Mouse (Mus musculus): ENCODE data around the gene Wdr62. TPM values are rescaled to one million over a fixed set of nuclear protein-coding genes. Genes with fewer than 3 reads are reported as not detected.

Wdr62 gene
- polyA plus RNA-seq, 1 experiment from 2014 or later, result 5.2 TPM

DNA sequence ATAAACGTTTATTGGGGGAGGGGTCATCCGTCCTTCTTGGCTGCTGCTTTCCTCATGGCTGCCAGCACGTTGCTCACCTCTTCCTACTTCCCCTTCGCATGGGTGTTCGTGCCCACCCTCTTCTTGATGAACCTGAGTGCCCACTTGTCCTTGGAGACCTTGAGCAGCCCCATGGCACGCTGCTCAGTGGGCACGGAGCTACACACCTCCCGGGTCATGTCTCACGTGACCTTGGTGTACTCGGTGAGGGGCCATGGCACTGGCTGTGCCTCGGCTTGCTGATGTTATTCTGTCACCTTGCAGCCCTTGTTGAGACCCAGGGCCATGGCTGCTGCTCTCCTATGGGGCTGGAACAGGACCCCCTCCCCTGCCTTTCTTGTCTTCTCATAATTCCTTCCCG, 29.9 kb upstream of the Wdr62 start:
- H3K27ac ChIP-seq (replicated peaks; ENCODE audit: low read depth, low read length), result no peak overlapping the region
- H3K9ac ChIP-seq (replicated peaks; ENCODE audit: low read length), result no peak overlapping the region
- no peaks in the 10 kb centered on the region; the same call in 1 of the 2 replicates for H3K36me3 ChIP-seq (replicated peaks; ENCODE audit: control insufficient read depth, insufficient read depth, low read depth, low read length)
- no peak for ATAC-seq (replicated peaks; ENCODE audit: insufficient number of reproducible peaks, low FRiP score, low TSS enrichment, low read depth)
- no peak for DNase-seq (ENCODE audit: low spot score)
- no peaks in the 10 kb centered on the region for H3K27me3 ChIP-seq (ENCODE audit: control insufficient read depth, insufficient read depth, low read length)
- no peak overlapping the region for H3K4me2 ChIP-seq (ENCODE audit: low read depth, low read length)
- H3K9me3 ChIP-seq (replicated peaks; ENCODE audit: control insufficient read depth, low read length), result no peaks in the 10 kb centered on the region
- no peaks in the 10 kb centered on the region for H3K4me1 ChIP-seq (ENCODE audit: control insufficient read depth, insufficient read depth, low read length)
- WGBS, result 86% methylated on average over 12 of the region's 12 CpGs
- H3K4me3 ChIP-seq (ENCODE audit: low read depth, low read length), result no peak overlapping the region

DNA sequence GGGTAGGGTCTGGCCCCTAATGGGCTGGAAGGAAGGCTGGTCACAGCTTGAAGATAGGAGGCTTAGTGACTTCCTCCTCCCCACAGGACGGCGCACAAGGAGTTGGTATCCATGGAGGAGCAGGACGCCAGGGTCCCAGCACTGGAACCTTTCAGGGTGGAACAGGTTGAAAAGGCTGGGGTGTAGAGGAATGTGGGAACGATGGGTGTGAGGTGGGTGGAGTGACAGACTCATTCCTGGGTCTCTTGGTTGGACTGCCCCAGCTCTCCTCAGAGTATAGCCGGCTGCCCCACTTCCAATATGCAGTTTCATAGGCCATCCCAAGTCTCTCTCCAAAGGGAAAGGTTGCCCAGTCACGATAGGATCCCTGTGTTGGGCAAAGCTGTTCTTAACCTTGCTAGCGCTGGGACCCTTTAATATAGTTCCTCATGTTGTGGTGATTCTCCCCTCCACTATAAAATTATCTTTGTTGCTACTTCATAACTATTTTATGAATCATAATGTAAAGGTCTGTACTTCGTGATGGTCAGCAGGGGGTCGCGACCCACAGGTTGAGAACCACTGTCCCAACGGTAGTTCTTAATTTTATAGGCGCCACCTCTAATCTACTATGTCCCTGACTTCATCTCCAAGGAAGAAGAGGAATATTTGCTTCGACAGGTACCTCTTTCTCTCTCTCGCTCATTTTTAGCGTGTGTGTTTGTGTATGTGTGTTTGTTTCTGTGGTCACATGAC, 29.3 kb upstream of the Wdr62 start:
- ATAC-seq (replicated peaks; ENCODE audit: insufficient number of reproducible peaks, low FRiP score, low TSS enrichment, low read depth), result no peak
- Histone ChIP-seq H3K27me3 (ENCODE audit: control insufficient read depth, insufficient read depth, low read length) (no peaks in the 10 kb centered on the region), H3K9me3 (replicated peaks; ENCODE audit: control insufficient read depth, low read length) (no peaks in the 10 kb centered on the region), H3K4me1 (ENCODE audit: control insufficient read depth, insufficient read depth, low read length) (no peaks in the 10 kb centered on the region), H3K9ac (replicated peaks; ENCODE audit: low read length) (peak overlapping the region; percentile 54), H3K27ac (replicated peaks; ENCODE audit: low read depth, low read length) (no peak overlapping the region), H3K4me3 (ENCODE audit: low read depth, low read length) (peak overlapping the region; percentile 51), H3K36me3 (replicated peaks; ENCODE audit: control insufficient read depth, insufficient read depth, low read depth, low read length) (no peaks in the 10 kb centered on the region; the same call in 1 of the 2 replicates), H3K4me2 (ENCODE audit: low read depth, low read length) (peak overlapping the region; percentile 77)
- no peak for DNase-seq (ENCODE audit: low spot score)
- WGBS, result 61% methylated on average over 15 of the region's 15 CpGs

DNA sequence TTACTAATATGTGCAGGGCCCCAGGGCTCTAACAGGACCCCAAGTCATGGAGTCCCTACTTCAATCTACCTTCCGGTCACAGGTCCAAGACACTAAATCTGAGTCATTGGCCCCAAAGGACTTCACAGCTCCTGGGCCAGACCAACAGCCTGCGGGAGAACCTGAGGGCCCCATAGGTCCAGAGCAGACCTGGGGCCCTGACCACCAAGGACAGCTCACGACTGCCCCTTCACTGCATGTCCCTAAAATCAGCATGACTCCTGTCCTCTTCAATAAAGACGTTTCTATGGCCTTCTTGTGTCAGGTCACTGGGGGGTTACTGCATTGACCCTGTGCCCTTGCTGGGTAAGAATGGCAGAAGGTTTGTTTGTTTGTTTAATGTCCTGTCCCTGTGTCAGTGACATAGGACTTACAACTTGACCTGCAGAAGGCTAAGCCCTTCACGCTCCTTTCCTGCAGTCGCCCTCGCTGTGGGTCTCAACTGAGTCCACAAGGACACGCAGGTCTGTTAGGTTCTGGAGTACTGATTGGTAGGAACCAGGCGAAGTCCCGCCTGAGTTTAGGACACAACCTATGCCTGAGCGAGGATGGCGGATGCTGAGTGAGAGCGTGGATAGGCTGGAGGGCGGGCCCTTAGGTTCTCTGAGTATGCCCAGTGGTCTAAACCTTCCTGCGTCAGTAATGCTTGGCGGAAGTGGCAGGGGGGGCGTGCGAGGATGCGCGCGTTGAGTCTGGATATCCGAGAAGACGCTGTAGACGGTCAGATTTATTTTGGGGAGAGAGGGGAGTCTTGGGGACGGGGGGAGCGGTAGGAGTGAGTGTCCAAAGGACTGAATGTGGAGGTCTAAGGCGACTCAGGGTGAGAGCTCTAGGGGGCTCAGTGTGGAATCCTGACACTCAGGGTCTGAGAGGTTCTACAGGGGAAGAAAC, 28.1 kb upstream of the Wdr62 start, which contains the start of gene Alkbh6:
Gene Alkbh6 (plus strand): TSS at position 642 of the 930 bp plus-strand sequence.
- Histone ChIP-seq H3K9me3 (replicated peaks; ENCODE audit: control insufficient read depth, low read length) (no peaks in the 10 kb centered on the region), H3K9ac (replicated peaks; ENCODE audit: low read length) (peak within 1 kb of the TSS; percentile 54), H3K27me3 (ENCODE audit: control insufficient read depth, insufficient read depth, low read length) (no peaks in the 10 kb centered on the region), H3K4me2 (ENCODE audit: low read depth, low read length) (peak within 1 kb of the TSS; percentile 77), H3K4me3 (ENCODE audit: low read depth, low read length) (peak within 1 kb of the TSS; percentile 51), H3K36me3 (replicated peaks; ENCODE audit: control insufficient read depth, insufficient read depth, low read depth, low read length) (peaks cover 7% of the 10 kb centered on the region), H3K4me1 (ENCODE audit: control insufficient read depth, insufficient read depth, low read length) (no peaks in the 10 kb centered on the region), H3K27ac (replicated peaks; ENCODE audit: low read depth, low read length) (no peak within 1 kb of the TSS)
- 4% methylated on average over 27 of the region's 27 CpGs for WGBS
- ATAC-seq (replicated peaks; ENCODE audit: insufficient number of reproducible peaks, low FRiP score, low TSS enrichment, low read depth), result peak; percentile 100
- DNase-seq (ENCODE audit: low spot score), result peak; percentile 96

DNA sequence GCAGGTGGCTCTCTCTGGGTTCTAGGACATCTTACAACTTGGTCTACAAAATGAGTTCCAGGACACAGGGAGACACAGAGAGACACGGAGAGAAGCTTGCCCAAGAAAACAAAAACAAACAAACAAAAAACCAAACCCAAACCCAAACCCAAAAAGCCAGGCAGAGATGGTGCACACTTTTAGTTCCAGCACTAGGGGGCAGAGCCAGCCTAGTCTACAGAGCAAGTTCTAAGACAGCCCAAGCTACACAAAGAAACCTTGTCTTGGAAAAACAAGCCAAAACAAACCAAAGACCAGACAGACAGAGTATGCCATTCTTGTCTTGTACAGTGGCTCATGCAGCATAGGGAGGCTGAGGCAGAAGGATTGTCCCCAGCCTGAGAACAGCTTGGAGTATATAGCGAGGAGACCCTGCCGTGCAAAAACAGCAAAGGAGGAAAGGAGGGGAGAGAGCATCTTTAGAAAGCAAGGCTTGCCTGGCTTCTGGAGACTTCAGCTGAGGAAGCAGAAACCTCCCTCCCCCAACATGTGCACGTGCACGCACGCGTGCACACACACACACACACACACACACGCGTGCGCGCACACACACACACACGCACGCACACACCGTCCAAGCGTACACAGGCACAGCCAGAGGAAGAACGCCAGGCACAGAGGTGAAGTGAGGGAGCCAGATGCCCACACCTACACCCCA, 26.0 kb upstream of the Wdr62 start:
- no peak overlapping the region for H3K4me2 ChIP-seq (ENCODE audit: low read depth, low read length)
- H3K9me3 ChIP-seq (replicated peaks; ENCODE audit: control insufficient read depth, low read length), result no peaks in the 10 kb centered on the region
- ATAC-seq (replicated peaks; ENCODE audit: insufficient number of reproducible peaks, low FRiP score, low TSS enrichment, low read depth) (no peak), DNase-seq (ENCODE audit: low spot score) (peak; percentile 27)
- peaks cover 16% of the 10 kb centered on the region for H3K36me3 ChIP-seq (replicated peaks; ENCODE audit: control insufficient read depth, insufficient read depth, low read depth, low read length)
- H3K9ac ChIP-seq (replicated peaks; ENCODE audit: low read length), result no peak overlapping the region
- H3K27ac ChIP-seq (replicated peaks; ENCODE audit: low read depth, low read length), result no peak overlapping the region
- no peaks in the 10 kb centered on the region for H3K4me1 ChIP-seq (ENCODE audit: control insufficient read depth, insufficient read depth, low read length)
- 89% methylated on average over 16 of the region's 16 CpGs for WGBS
- H3K27me3 ChIP-seq (ENCODE audit: control insufficient read depth, insufficient read depth, low read length), result no peaks in the 10 kb centered on the region
- no peak overlapping the region for H3K4me3 ChIP-seq (ENCODE audit: low read depth, low read length)

DNA sequence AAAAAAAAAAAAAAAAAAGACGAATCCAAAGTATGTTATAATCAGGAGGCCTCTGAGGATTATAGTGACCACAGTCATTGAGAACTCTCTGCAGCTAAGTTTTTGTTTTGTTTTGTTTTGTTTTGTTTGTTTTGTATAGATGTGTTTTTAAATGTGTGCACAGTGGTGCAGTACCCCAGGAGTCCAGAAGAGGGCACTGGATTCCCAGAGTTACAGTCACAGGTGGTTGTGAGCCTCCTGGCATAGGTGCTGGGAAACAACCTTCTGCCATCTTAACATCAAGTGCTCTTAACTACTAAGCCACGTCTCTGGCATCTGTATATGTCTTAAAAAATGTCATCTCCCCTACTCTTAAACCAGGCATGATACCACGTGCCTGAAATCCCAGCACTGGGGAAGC, 20.7 kb upstream of the Wdr62 start:
- Histone ChIP-seq H3K9ac (replicated peaks; ENCODE audit: low read length) (no peak overlapping the region), H3K4me1 (ENCODE audit: control insufficient read depth, insufficient read depth, low read length) (no peaks in the 10 kb centered on the region), H3K4me2 (ENCODE audit: low read depth, low read length) (no peak overlapping the region), H3K36me3 (replicated peaks; ENCODE audit: control insufficient read depth, insufficient read depth, low read depth, low read length) (peaks cover 22% of the 10 kb centered on the region), H3K27ac (replicated peaks; ENCODE audit: low read depth, low read length) (no peak overlapping the region), H3K27me3 (ENCODE audit: control insufficient read depth, insufficient read depth, low read length) (no peaks in the 10 kb centered on the region), H3K9me3 (replicated peaks; ENCODE audit: control insufficient read depth, low read length) (no peaks in the 10 kb centered on the region), H3K4me3 (ENCODE audit: low read depth, low read length) (no peak overlapping the region)
- WGBS, result 54% methylated on average over 3 of the region's 3 CpGs
- ATAC-seq (replicated peaks; ENCODE audit: insufficient number of reproducible peaks, low FRiP score, low TSS enrichment, low read depth) (no peak), DNase-seq (ENCODE audit: low spot score) (peak; percentile 43)

DNA sequence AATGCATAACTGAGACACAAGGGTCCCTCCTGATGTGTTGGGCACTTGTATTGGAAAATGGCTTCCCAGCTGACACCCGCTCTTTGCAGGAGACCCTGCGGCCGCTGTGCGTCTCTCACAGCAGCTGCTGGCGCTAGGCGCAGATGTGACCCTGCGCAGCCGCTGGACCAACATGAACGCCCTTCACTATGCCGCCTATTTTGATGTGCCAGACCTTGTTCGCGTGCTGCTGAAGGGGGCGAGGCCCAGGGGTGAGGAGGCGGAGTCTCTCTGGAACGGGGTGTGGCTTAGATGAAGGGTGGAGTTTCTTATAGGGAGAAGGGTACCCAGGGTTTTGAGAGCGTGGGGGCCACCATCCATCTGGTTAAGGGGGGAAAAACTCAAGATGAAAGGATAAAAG, 17.0 kb upstream of the Wdr62 start:
- Histone ChIP-seq H3K4me3 (ENCODE audit: low read depth, low read length) (no peak overlapping the region), H3K27me3 (ENCODE audit: control insufficient read depth, insufficient read depth, low read length) (no peaks in the 10 kb centered on the region), H3K4me1 (ENCODE audit: control insufficient read depth, insufficient read depth, low read length) (no peaks in the 10 kb centered on the region), H3K9me3 (replicated peaks; ENCODE audit: control insufficient read depth, low read length) (no peaks in the 10 kb centered on the region), H3K4me2 (ENCODE audit: low read depth, low read length) (no peak overlapping the region), H3K9ac (replicated peaks; ENCODE audit: low read length) (no peak overlapping the region), H3K27ac (replicated peaks; ENCODE audit: low read depth, low read length) (no peak overlapping the region), H3K36me3 (replicated peaks; ENCODE audit: control insufficient read depth, insufficient read depth, low read depth, low read length) (peaks cover 13% of the 10 kb centered on the region)
- no peak for ATAC-seq (replicated peaks; ENCODE audit: insufficient number of reproducible peaks, low FRiP score, low TSS enrichment, low read depth)
- no peak for DNase-seq (ENCODE audit: low spot score)
- 83% methylated on average over 16 of the region's 16 CpGs for WGBS

DNA sequence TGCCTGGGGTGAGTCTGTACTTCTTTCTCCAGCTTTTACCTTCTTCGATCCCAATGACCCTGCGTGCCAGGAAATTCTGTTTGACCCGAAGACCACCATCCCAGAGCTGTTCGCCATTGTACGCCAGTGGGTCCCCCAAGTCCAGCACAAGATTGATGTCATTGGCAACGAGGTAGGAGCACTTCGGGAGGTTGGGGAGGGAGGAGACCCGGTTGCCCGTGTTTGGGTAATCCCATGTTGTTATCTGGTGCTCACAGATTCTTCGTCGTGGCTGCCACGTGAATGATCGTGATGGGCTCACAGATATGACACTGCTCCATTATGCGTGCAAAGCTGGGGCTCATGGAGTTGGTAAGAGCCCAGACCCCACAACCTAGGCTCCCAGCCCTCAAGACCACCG, 16.6 kb upstream of the Wdr62 start:
- H3K9me3 ChIP-seq (replicated peaks; ENCODE audit: control insufficient read depth, low read length), result no peaks in the 10 kb centered on the region
- H3K27ac ChIP-seq (replicated peaks; ENCODE audit: low read depth, low read length), result no peak overlapping the region
- DNase-seq (ENCODE audit: low spot score), result no peak
- H3K36me3 ChIP-seq (replicated peaks; ENCODE audit: control insufficient read depth, insufficient read depth, low read depth, low read length), result peaks cover 9% of the 10 kb centered on the region
- H3K4me1 ChIP-seq (ENCODE audit: control insufficient read depth, insufficient read depth, low read length), result no peaks in the 10 kb centered on the region
- H3K4me3 ChIP-seq (ENCODE audit: low read depth, low read length), result no peak overlapping the region
- H3K9ac ChIP-seq (replicated peaks; ENCODE audit: low read length), result no peak overlapping the region
- no peaks in the 10 kb centered on the region for H3K27me3 ChIP-seq (ENCODE audit: control insufficient read depth, insufficient read depth, low read length)
- WGBS, result 94% methylated on average over 15 of the region's 15 CpGs
- no peak for ATAC-seq (replicated peaks; ENCODE audit: insufficient number of reproducible peaks, low FRiP score, low TSS enrichment, low read depth)
- no peak overlapping the region for H3K4me2 ChIP-seq (ENCODE audit: low read depth, low read length)
